Mouse (Mus musculus) limb, embryonic 14.5 days (tissue): ENCODE results near the gene Gabpb2. TPM values are rescaled to one million over a fixed set of nuclear protein-coding genes. Genes with fewer than 3 reads are reported as not detected.

Experiments
- ATAC-seq: fragments of 200-750 bp; cut with Nextera tagmentation; 2 replicates; pipeline ENCODE4 v1.8.0; 2017; ENCODE audit warnings: low read depth, moderate number of reproducible peaks, moderate TSS enrichment; ENCODE audit not compliant: low FRiP score
- DNase-seq: peaks from one replicate; pipeline ENCODE4 v3.0.0-alpha.2; 2015; ENCODE audit warnings: low spot score
- H3K27ac ChIP-seq: fragments of 300-500 bp; sonication (generic); replicated peaks from 2 replicates; pipeline ENCODE4 v1.5.1; 2014; ENCODE audit warnings: low read depth, mild to moderate bottlenecking, low read length, moderate library complexity, mixed read lengths
- H3K27me3 ChIP-seq: fragments of 300-500 bp; sonication (generic); 2 replicates; pipeline ENCODE4 v1.6.1; 2014; ENCODE audit warnings: low read length, mixed read lengths; ENCODE audit not compliant: control insufficient read depth, insufficient read depth
- H3K36me3 ChIP-seq: fragments of 300-500 bp; sonication (generic); 2 replicates; pipeline ENCODE4 v1.6.1; 2014; ENCODE audit warnings: mild to moderate bottlenecking, low read length, moderate library complexity, mixed read lengths; ENCODE audit not compliant: control insufficient read depth, insufficient read depth
- H3K4me1 ChIP-seq: fragments of 300-500 bp; sonication (generic); 2 replicates; pipeline ENCODE4 v1.6.1; 2014; ENCODE audit warnings: antibody characterized with exemption, low read length, mixed read lengths; ENCODE audit not compliant: control insufficient read depth, insufficient read depth
- H3K4me2 ChIP-seq: fragments of 300-500 bp; sonication (generic); replicated peaks from 2 replicates; pipeline ENCODE4 v1.6.1; 2014; ENCODE audit warnings: low read depth, mild to moderate bottlenecking, low read length, moderate library complexity; ENCODE audit not compliant: severe bottlenecking
- H3K4me3 ChIP-seq: fragments of 300-500 bp; sonication (generic); replicated peaks from 2 replicates; pipeline ENCODE4 v1.5.1; 2014; ENCODE audit warnings: low read length
- H3K9ac ChIP-seq: fragments of 300-500 bp; sonication (generic); 2 replicates; pipeline ENCODE4 v1.6.1; 2014; ENCODE audit warnings: mild to moderate bottlenecking, low read depth, low read length, moderate library complexity; ENCODE audit not compliant: severe bottlenecking
- H3K9me3 ChIP-seq: fragments of 300-500 bp; sonication (generic); 2 replicates; pipeline ENCODE4 v1.6.1; 2016; ENCODE audit warnings: low read length; ENCODE audit not compliant: control insufficient read depth
- POLR2A ChIP-seq: fragments of 200-500 bp; IDR thresholded peaks from 2 replicates; pipeline ENCODE4 v1.8.0; 2012; ENCODE audit warnings: inconsistent platforms, mild to moderate bottlenecking, moderate library complexity, borderline replicate concordance; ENCODE audit not compliant: insufficient read depth, insufficient read length; ENCODE audit errors: extremely low read depth
- WGBS: fragments of 180-500 bp; shearing (Covaris S2); extraction: QIAGEN DNeasy Blood & Tissue Kit; methylation state at CpG from one replicate; pipeline ENCODE4 v1.1.7; 2014; 5-methylcytosine and 5-hydroxymethylcytosine counted together
- polyA plus RNA-seq, 2 experiments: library from polyadenylated mRNA; depleted of rRNA in 1 of 2; stranded (reverse) in 1 of 2; unstranded in 1 of 2; fragments of >200 nt; fragmentation: Nextera tagmentation in 1 of 2; extraction: Ambion mirVana in 1 of 2; gene quantifications; 2 replicates each; pipeline versions ENCODE4 v1.2.1 to v1.2.3; 2012 to 2014

The Gabpb2 gene
- polyA plus RNA-seq, 2 experiments: 9.7 to 26.2 TPM

- Histone ChIP-seq H3K4me3 (no peak overlapping the region), H3K9me3 (no peaks in the 10 kb centered on the region), H3K27me3 (no peaks in the 10 kb centered on the region), H3K4me2 (no peak overlapping the region), H3K9ac (no peak overlapping the region), H3K27ac (no peak overlapping the region), H3K4me1 (peaks cover 6% of the 10 kb centered on the region; the same call in 1 of the 2 replicates), H3K36me3 (peaks cover 4% of the 10 kb centered on the region; the same call in 1 of the 2 replicates)
- TF ChIP-seq POLR2A: no peak
- no peak for ATAC-seq
- WGBS: 65% methylated on average over 2 of the region's 2 CpGs
- no peak for DNase-seq
Observed at GRCm38 (mm10) chr3:95243086-95243485, 25.4 kb upstream of the Gabpb2 start.

- peak within 1 kb of the TSS; percentile 31 for H3K9ac ChIP-seq
- no peak for TF ChIP-seq POLR2A
- peaks cover 17% of the 10 kb centered on the region for H3K36me3 ChIP-seq
- peak within 1 kb of the TSS; percentile 28 for H3K4me2 ChIP-seq
- no peak within 1 kb of the TSS for H3K4me3 ChIP-seq
- ATAC-seq (no peak), DNase-seq (no peak)
- no peaks in the 10 kb centered on the region for H3K27me3 ChIP-seq
- H3K9me3 ChIP-seq: no peaks in the 10 kb centered on the region
- no peak within 1 kb of the TSS for H3K27ac ChIP-seq
- WGBS: 77% methylated on average over 7 of the region's 7 CpGs
- H3K4me1 ChIP-seq: peaks cover 6% of the 10 kb centered on the region; the same call in 1 of the 2 replicates
Observed at GRCm38 (mm10) chr3:95241498-95241897, 23.8 kb upstream of the Gabpb2 start, which contains the start of gene Gm128. Gene Gm128 (minus strand): TSS chr3:95241598.

- H3K4me2 ChIP-seq: peak overlapping the region; percentile 28
- H3K27me3 ChIP-seq: no peaks in the 10 kb centered on the region
- H3K27ac ChIP-seq: no peak overlapping the region
- peak overlapping the region; percentile 31 for H3K9ac ChIP-seq
- no peaks in the 10 kb centered on the region for H3K9me3 ChIP-seq
- no peak for TF ChIP-seq POLR2A
- peaks cover 23% of the 10 kb centered on the region for H3K36me3 ChIP-seq
- 19% methylated on average over 17 of the region's 17 CpGs for WGBS
- DNase-seq (no peak), ATAC-seq (peak; percentile 45)
- peaks cover 6% of the 10 kb centered on the region; the same call in 1 of the 2 replicates for H3K4me1 ChIP-seq
- H3K4me3 ChIP-seq: no peak overlapping the region
Observed at GRCm38 (mm10) chr3:95240900-95241299, 23.2 kb upstream of the Gabpb2 start.

GRCm38 (mm10) chr3:95239971-95240370, 22.3 kb upstream of the Gabpb2 start:
- no peak for TF ChIP-seq POLR2A
- H3K4me3 ChIP-seq: no peak overlapping the region

GRCm38 (mm10) chr3:95239022-95239421, 21.3 kb upstream of the Gabpb2 start:
- ATAC-seq: no peak
- no peaks in the 10 kb centered on the region for H3K9me3 ChIP-seq
- H3K4me3 ChIP-seq: no peak overlapping the region
- no peak overlapping the region for H3K4me2 ChIP-seq
- no peak for TF ChIP-seq POLR2A
- H3K27ac ChIP-seq: no peak overlapping the region
- H3K36me3 ChIP-seq: peaks cover 42% of the 10 kb centered on the region
- H3K4me1 ChIP-seq: peaks cover 6% of the 10 kb centered on the region; the same call in 1 of the 2 replicates
- 89% methylated on average over 6 of the region's 6 CpGs for WGBS
- H3K27me3 ChIP-seq: no peaks in the 10 kb centered on the region
- DNase-seq: no peak
- no peak overlapping the region for H3K9ac ChIP-seq

More at GRCm38 (mm10) chr3:95239971-95240370, 22.3 kb upstream of the Gabpb2 start:
- DNase-seq: no peak
- H3K27ac ChIP-seq: no peak overlapping the region
- H3K4me2 ChIP-seq: no peak overlapping the region
- no peak for ATAC-seq
- H3K36me3 ChIP-seq: peaks cover 32% of the 10 kb centered on the region
- no peak overlapping the region for H3K9ac ChIP-seq
- no peaks in the 10 kb centered on the region for H3K9me3 ChIP-seq
- 86% methylated on average over 12 of the region's 12 CpGs for WGBS
- peaks cover 6% of the 10 kb centered on the region; the same call in 1 of the 2 replicates for H3K4me1 ChIP-seq
- H3K27me3 ChIP-seq: no peaks in the 10 kb centered on the region

GRCm38 (mm10) chr3:95237541-95238099, 19.9 kb upstream of the Gabpb2 start:
- no peak for ATAC-seq
- 88% methylated on average over 8 of the region's 8 CpGs for WGBS
- peaks cover 56% of the 10 kb centered on the region for H3K36me3 ChIP-seq

More at GRCm38 (mm10) chr3:95237541-95238099, 19.9 kb upstream of the Gabpb2 start:
- Histone ChIP-seq H3K4me1 (peaks cover 6% of the 10 kb centered on the region; the same call in 1 of the 2 replicates), H3K27me3 (no peaks in the 10 kb centered on the region), H3K27ac (no peak overlapping the region), H3K4me2 (no peak overlapping the region), H3K9me3 (no peaks in the 10 kb centered on the region), H3K4me3 (no peak overlapping the region), H3K9ac (no peak overlapping the region)
- no peak for DNase-seq
- no peak for TF ChIP-seq POLR2A
